Mouse (Mus musculus): ENCODE measurements around the gene Gna14. TPM values are rescaled to one million over a fixed set of nuclear protein-coding genes. Genes with fewer than 3 reads are reported as not detected.

The Gna14 gene
- polyA plus RNA-seq, 1 experiment from 2014 or later: 0.78 TPM

- H3K27ac ChIP-seq: no peak overlapping the region
- no peak for DNase-seq (ENCODE audit: low spot score)
Measured at GRCm38 (mm10) chr19:16464730-16465129, 29.2 kb downstream of the Gna14 start.

GRCm38 (mm10) chr19:16468756-16469374, 33.3 kb downstream of the Gna14 start:
- H3K4me3 ChIP-seq (replicated peaks; ENCODE audit: low read length): no peak overlapping the region
- H3K9me3 ChIP-seq (ENCODE audit: control insufficient read depth, low read length): peaks cover 4% of the 10 kb centered on the region; the same call in 1 of the 2 replicates
- H3K9ac ChIP-seq: no peak overlapping the region
- H3K27me3 ChIP-seq (ENCODE audit: control insufficient read depth, insufficient read depth, low read length): no peaks in the 10 kb centered on the region
- DNase-seq (ENCODE audit: low spot score): no peak
- 74% methylated on average over 2 of the region's 2 CpGs for WGBS
- H3K4me1 ChIP-seq (replicated peaks; ENCODE audit: control insufficient read depth, insufficient read depth, low read length): no peaks in the 10 kb centered on the region
- H3K27ac ChIP-seq: no peak overlapping the region
- H3K36me3 ChIP-seq (replicated peaks; ENCODE audit: control insufficient read depth, insufficient read depth): no peaks in the 10 kb centered on the region
- no peak overlapping the region for H3K4me2 ChIP-seq (replicated peaks)
- ATAC-seq (ENCODE audit: low FRiP score): no peak

More at GRCm38 (mm10) chr19:16464730-16465129, 29.2 kb downstream of the Gna14 start:
- H3K9me3 ChIP-seq (ENCODE audit: control insufficient read depth, low read length): no peaks in the 10 kb centered on the region
- no peak for ATAC-seq (ENCODE audit: low FRiP score)
- H3K27me3 ChIP-seq (ENCODE audit: control insufficient read depth, insufficient read depth, low read length): no peaks in the 10 kb centered on the region
- H3K4me3 ChIP-seq (replicated peaks; ENCODE audit: low read length): no peak overlapping the region
- H3K9ac ChIP-seq: no peak overlapping the region
- H3K36me3 ChIP-seq (replicated peaks; ENCODE audit: control insufficient read depth, insufficient read depth): no peaks in the 10 kb centered on the region
- H3K4me2 ChIP-seq (replicated peaks): no peak overlapping the region
- H3K4me1 ChIP-seq (replicated peaks; ENCODE audit: control insufficient read depth, insufficient read depth, low read length): no peaks in the 10 kb centered on the region
- WGBS: 75% methylated on average over 4 of the region's 4 CpGs

GRCm38 (mm10) chr19:16472655-16473054, 37.1 kb downstream of the Gna14 start:
- Histone ChIP-seq H3K27me3 (ENCODE audit: control insufficient read depth, insufficient read depth, low read length) (no peaks in the 10 kb centered on the region), H3K4me1 (replicated peaks; ENCODE audit: control insufficient read depth, insufficient read depth, low read length) (no peaks in the 10 kb centered on the region), H3K36me3 (replicated peaks; ENCODE audit: control insufficient read depth, insufficient read depth) (no peaks in the 10 kb centered on the region), H3K4me2 (replicated peaks) (no peak overlapping the region), H3K9ac (no peak overlapping the region), H3K27ac (no peak overlapping the region), H3K9me3 (ENCODE audit: control insufficient read depth, low read length) (peaks cover 6% of the 10 kb centered on the region; the same call in 1 of the 2 replicates), H3K4me3 (replicated peaks; ENCODE audit: low read length) (no peak overlapping the region)
- WGBS: 85% methylated on average over 5 of the region's 5 CpGs
- ATAC-seq (ENCODE audit: low FRiP score) (no peak), DNase-seq (ENCODE audit: low spot score) (no peak)

- H3K27me3 ChIP-seq (ENCODE audit: control insufficient read depth, insufficient read depth, low read length): no peaks in the 10 kb centered on the region
- H3K4me2 ChIP-seq (replicated peaks): no peak overlapping the region
- H3K4me3 ChIP-seq (replicated peaks; ENCODE audit: low read length): no peak overlapping the region
- DNase-seq (ENCODE audit: low spot score) (no peak), ATAC-seq (ENCODE audit: low FRiP score) (no peak)
- H3K27ac ChIP-seq: no peak overlapping the region
- no peaks in the 10 kb centered on the region for H3K4me1 ChIP-seq (replicated peaks; ENCODE audit: control insufficient read depth, insufficient read depth, low read length)
- WGBS: 84% methylated on average over 12 of the region's 12 CpGs
- H3K9ac ChIP-seq: no peak overlapping the region
- peaks cover 6% of the 10 kb centered on the region; the same call in 1 of the 2 replicates for H3K9me3 ChIP-seq (ENCODE audit: control insufficient read depth, low read length)
- H3K36me3 ChIP-seq (replicated peaks; ENCODE audit: control insufficient read depth, insufficient read depth): no peaks in the 10 kb centered on the region
Measured at GRCm38 (mm10) chr19:16477314-16477946, 41.9 kb downstream of the Gna14 start.

GRCm38 (mm10) chr19:16478186-16478607, 42.6 kb downstream of the Gna14 start:
- WGBS: 74% methylated on average over 8 of the region's 8 CpGs
- ATAC-seq (ENCODE audit: low FRiP score) (no peak), DNase-seq (ENCODE audit: low spot score) (no peak)
- no peak overlapping the region for H3K4me2 ChIP-seq (replicated peaks)
- peaks cover 6% of the 10 kb centered on the region; the same call in 1 of the 2 replicates for H3K9me3 ChIP-seq (ENCODE audit: control insufficient read depth, low read length)
- H3K4me3 ChIP-seq (replicated peaks; ENCODE audit: low read length): no peak overlapping the region
- no peak overlapping the region for H3K9ac ChIP-seq
- H3K36me3 ChIP-seq (replicated peaks; ENCODE audit: control insufficient read depth, insufficient read depth): no peaks in the 10 kb centered on the region
- no peak overlapping the region for H3K27ac ChIP-seq
- no peaks in the 10 kb centered on the region for H3K4me1 ChIP-seq (replicated peaks; ENCODE audit: control insufficient read depth, insufficient read depth, low read length)
- no peaks in the 10 kb centered on the region for H3K27me3 ChIP-seq (ENCODE audit: control insufficient read depth, insufficient read depth, low read length)

- 92% methylated on average over 3 of the region's 3 CpGs for WGBS
- DNase-seq (ENCODE audit: low spot score) (no peak), ATAC-seq (ENCODE audit: low FRiP score) (no peak)
- Histone ChIP-seq H3K36me3 (replicated peaks; ENCODE audit: control insufficient read depth, insufficient read depth) (no peaks in the 10 kb centered on the region), H3K4me1 (replicated peaks; ENCODE audit: control insufficient read depth, insufficient read depth, low read length) (no peaks in the 10 kb centered on the region), H3K4me2 (replicated peaks) (no peak overlapping the region), H3K27me3 (ENCODE audit: control insufficient read depth, insufficient read depth, low read length) (no peaks in the 10 kb centered on the region), H3K9ac (no peak overlapping the region), H3K9me3 (ENCODE audit: control insufficient read depth, low read length) (no peaks in the 10 kb centered on the region), H3K27ac (no peak overlapping the region), H3K4me3 (replicated peaks; ENCODE audit: low read length) (no peak overlapping the region)
Measured at GRCm38 (mm10) chr19:16482047-16482446, 46.5 kb downstream of the Gna14 start.

- H3K9ac ChIP-seq: no peak overlapping the region
- WGBS: 92% methylated on average over 10 of the region's 10 CpGs
- H3K4me2 ChIP-seq (replicated peaks): no peak overlapping the region
Measured at GRCm38 (mm10) chr19:16484237-16484636, 48.7 kb downstream of the Gna14 start.

GRCm38 (mm10) chr19:16484671-16485070, 49.1 kb downstream of the Gna14 start:
- Histone ChIP-seq H3K27me3 (ENCODE audit: control insufficient read depth, insufficient read depth, low read length) (no peaks in the 10 kb centered on the region), H3K4me3 (replicated peaks; ENCODE audit: low read length) (no peak overlapping the region), H3K27ac (no peak overlapping the region), H3K36me3 (replicated peaks; ENCODE audit: control insufficient read depth, insufficient read depth) (no peaks in the 10 kb centered on the region), H3K4me2 (replicated peaks) (no peak overlapping the region), H3K9me3 (ENCODE audit: control insufficient read depth, low read length) (no peaks in the 10 kb centered on the region), H3K4me1 (replicated peaks; ENCODE audit: control insufficient read depth, insufficient read depth, low read length) (no peaks in the 10 kb centered on the region), H3K9ac (no peak overlapping the region)
- no peak for DNase-seq (ENCODE audit: low spot score)
- 66% methylated on average over 5 of the region's 5 CpGs for WGBS
- no peak for ATAC-seq (ENCODE audit: low FRiP score)

More at GRCm38 (mm10) chr19:16484237-16484636, 48.7 kb downstream of the Gna14 start:
- Histone ChIP-seq H3K9me3 (ENCODE audit: control insufficient read depth, low read length) (no peaks in the 10 kb centered on the region), H3K4me1 (replicated peaks; ENCODE audit: control insufficient read depth, insufficient read depth, low read length) (no peaks in the 10 kb centered on the region), H3K27me3 (ENCODE audit: control insufficient read depth, insufficient read depth, low read length) (no peaks in the 10 kb centered on the region), H3K4me3 (replicated peaks; ENCODE audit: low read length) (no peak overlapping the region), H3K27ac (no peak overlapping the region), H3K36me3 (replicated peaks; ENCODE audit: control insufficient read depth, insufficient read depth) (no peaks in the 10 kb centered on the region)
- DNase-seq (ENCODE audit: low spot score): no peak
- ATAC-seq (ENCODE audit: low FRiP score): no peak

GRCm38 (mm10) chr19:16490756-16491155, 55.2 kb downstream of the Gna14 start:
- no peaks in the 10 kb centered on the region for H3K27me3 ChIP-seq (ENCODE audit: control insufficient read depth, insufficient read depth, low read length)
- H3K9me3 ChIP-seq (ENCODE audit: control insufficient read depth, low read length): no peaks in the 10 kb centered on the region
- H3K4me3 ChIP-seq (replicated peaks; ENCODE audit: low read length): no peak overlapping the region
- H3K36me3 ChIP-seq (replicated peaks; ENCODE audit: control insufficient read depth, insufficient read depth): no peaks in the 10 kb centered on the region
- H3K4me1 ChIP-seq (replicated peaks; ENCODE audit: control insufficient read depth, insufficient read depth, low read length): no peaks in the 10 kb centered on the region
- ATAC-seq (ENCODE audit: low FRiP score) (no peak), DNase-seq (ENCODE audit: low spot score) (no peak)
- no peak overlapping the region for H3K9ac ChIP-seq
- H3K4me2 ChIP-seq (replicated peaks): no peak overlapping the region
- H3K27ac ChIP-seq: no peak overlapping the region
- WGBS: 79% methylated on average over 12 of the region's 12 CpGs

Data from hindbrain, embryonic 14.5 days (tissue).